Mouse (Mus musculus) frontal cortex, postnatal 36 days (tissue): ENCODE results near the gene C2cd2l.
"Not testable (repeated sequence)": the region's sequence is repeated elsewhere in the genome, so short reads cannot be mapped to it uniquely, and the experiment has no call there.

Experiments
- DNase-seq, 2 experiments: peaks; one replicate each; pipeline ENCODE4 v3.0.0; 2022; ENCODE audit warnings: low spot score in 2 of 2

Gene C2cd2l

DNA sequence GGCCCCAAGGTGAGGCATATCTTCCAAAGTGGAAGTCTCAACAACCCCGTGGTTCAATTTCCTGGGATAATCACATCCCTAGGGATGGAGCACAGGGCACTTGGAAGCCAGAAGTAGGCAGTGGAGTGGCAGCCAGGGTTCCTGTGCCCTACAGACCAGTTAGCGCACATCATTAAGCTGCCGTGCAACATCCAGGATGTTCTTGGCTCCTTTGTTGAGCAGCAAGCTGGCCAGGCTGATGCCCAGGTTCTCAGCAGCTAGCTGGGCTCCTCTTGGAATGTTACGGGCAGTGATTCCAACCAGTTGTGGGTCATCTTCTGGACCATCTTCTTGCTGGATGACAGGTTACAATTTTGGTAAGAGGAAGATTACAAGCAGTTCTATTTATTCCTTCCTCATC, 16.4 kb upstream of the C2cd2l start:
- not testable (repeated sequence) for DNase-seq

DNA sequence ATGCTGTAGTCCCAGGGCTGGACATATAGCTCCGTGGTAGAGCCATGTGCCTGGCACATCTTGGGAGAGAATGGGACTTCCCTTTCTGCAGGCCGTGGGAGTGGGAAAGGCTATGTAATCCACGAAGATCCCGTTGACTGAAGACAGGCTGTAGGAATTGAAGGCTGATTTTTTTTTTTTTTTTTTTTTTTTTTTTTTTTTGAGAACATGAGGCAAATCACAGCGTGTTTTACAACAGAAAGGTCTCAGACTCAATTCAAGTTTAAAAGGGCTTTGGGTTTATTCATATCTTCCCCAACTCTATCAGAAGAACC, 16.0 kb upstream of the C2cd2l start:
- DNase-seq = no peak

DNA sequence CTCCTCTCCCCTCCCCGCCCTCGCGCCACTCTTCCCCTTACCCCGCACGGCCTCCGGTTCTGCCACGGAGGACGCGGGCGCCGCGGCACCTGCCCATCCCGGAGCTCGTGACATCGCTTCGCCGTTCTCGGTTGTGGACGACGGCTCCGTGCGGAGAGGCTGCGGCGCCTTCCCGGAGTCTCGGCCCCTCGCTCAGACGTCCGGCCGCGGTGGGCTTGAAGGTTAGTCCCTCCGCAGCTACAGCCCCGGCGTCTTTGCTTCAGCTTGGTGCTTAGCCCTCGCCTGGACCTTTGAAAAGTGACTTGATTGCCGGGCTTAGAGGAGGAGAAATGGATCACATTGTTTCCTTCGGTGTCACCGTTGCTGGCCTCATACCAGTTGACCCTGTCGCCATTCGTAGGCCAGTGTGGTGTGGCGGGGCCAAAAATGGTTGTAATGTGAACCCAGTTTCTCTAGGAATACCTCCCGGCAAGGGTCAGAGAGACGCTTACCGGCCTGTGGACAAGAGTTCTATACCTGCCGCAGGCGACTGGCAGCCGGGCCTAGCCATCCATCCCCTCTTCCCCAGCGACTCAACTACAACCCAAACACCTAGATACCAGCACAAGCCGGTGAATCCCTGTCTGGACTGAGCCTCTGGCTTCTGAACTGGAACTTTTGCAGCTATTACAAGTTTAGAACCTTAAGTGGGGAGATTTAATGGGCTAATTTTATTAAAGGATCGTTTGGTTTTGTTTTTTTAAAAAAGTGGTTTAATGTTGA, 15.4 kb upstream of the C2cd2l start:
- DNase-seq = peak; percentile 32 to 47

DNA sequence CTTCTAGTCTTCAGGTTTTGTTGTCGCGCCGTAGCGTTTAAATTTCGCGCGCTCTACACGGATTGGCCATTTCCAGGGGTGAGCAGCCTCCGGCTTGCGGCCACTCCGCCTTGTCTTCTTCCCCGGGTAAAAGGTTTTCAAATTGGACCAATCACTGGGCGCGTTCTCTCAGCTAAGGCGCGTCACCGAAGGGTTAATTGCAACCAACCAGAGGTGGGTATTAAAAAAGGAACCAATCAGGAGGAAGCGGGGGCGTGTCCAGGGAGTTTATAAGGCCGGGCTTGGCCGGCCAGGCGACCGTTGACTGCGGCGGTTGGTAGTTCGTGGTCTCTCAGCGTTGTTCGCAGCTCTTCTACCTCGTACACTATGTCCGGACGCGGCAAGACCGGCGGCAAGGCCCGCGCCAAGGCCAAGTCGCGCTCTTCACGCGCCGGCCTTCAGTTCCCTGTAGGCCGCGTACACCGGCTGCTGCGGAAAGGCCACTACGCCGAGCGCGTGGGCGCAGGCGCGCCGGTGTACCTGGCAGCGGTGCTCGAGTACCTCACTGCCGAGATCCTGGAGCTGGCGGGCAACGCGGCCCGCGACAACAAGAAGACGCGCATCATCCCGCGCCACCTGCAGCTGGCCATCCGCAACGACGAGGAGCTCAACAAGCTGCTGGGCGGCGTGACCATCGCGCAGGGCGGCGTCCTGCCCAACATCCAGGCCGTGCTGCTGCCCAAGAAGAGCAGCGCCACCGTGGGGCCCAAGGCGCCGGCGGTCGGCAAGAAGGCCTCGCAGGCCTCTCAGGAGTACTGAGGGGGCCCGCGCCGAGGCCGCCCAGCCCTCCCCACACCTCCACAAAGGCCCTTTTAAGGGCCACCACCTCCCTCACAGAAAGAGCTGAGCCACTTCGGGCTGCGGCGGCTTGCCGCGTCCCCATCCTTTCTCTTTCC, 14.6 kb upstream of the C2cd2l start, which contains the start of gene H2afx:
Gene H2afx (plus strand): TSS at position 299 of the 935 bp plus-strand sequence.
- DNase-seq = peak; percentile 99

DNA sequence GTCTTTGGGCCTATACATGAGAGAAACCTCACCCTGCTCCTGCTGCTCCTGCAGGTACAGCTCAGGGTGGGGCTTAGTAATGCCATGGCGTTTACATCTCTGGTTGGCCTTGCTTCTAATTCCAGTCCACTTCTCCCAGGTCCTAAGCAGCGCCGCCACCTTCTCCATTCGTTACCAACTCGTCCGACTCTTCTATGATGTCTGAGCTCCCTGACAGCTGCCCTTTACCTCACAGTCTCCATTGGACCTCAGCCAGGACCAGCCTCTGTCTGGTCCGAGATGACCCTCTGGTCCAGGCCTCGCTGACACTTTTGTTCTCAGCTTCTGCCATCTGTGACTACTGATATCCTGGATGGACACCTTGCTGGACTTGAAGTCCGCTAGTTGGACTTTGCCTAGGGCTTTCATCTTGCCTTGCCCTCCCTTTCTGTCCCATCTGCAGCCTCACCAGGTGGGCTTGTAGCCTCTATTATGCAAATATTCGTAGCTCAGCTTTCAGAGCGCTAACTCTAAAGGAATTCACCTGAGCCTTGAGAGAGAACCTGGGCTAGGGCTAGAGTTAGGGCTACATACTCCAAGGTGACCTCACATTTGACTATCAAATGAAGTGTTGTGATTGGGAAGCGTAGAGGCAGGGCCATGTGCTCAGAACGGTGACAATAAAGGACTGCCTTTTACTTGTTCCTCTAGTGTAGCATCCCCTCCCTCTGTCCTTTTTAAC, 13.0 kb upstream of the C2cd2l start:
- DNase-seq = no peak

DNA sequence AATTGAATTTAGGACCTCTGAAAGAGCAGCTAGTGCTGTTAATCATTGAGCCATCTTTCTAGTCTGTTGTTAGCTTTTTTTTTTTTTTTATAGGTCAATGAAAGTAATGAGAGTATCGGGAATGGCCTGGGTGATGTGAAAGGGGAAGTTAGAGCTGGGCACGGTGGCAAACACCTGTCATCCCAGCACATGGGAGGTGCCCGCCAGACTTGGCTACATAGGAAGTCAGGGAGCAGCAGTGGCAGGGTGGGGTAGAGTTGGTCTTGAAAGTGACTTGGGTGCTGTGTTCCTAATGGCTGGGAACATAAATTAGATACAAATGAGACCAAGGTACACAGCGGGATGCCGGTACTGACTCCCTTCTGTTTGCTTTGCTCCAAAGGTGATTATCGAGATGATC, 10.7 kb upstream of the C2cd2l start:
- no peak for DNase-seq

DNA sequence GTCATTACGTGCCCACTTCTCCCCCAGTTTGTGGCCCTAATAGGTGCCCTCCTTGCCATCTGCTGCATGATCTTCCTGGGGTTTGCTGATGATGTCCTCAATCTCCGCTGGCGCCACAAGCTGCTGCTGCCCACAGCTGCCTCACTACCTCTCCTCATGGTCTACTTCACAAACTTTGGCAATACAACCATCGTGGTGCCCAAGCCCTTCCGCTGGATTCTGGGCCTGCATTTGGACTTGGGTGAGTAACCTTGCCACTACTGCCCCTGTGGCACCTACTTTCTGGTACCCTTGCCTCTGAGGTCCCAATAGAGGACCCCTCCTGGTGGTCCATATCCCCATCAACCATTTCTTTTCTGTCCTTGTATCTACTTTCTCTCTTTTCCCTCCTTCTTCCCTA, 7.8 kb upstream of the C2cd2l start:
- no peak for DNase-seq

DNA sequence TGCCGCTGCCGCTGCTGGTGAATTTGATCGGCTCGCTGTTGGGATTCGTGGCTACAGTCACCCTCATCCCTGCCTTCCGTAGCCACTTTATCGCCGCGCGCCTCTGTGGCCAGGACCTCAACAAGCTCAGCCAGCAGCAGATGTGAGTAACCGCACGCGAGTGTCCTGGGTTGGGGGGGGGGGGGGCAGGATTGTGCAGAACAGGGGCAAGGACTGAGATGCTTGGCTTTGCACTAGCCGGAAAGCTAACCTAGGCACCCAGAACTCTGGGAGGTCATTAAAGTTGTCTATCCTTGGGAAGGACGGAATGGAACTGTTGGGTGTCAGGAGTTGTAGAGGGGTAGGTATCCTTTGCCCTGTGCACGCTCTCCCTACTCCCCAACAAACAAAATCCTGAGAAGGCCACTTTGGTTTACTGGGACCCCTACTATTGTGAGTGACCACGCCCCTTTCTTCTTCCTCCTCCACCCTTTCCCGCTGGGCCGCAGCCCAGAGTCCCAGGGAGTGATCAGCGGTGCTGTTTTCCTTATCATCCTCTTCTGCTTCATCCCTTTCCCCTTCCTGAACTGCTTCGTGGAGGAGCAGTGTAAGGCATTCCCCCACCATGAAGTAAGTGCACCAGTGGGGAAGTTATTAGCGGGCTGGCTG, 7.1 kb upstream of the C2cd2l start:
- DNase-seq = no peak

DNA sequence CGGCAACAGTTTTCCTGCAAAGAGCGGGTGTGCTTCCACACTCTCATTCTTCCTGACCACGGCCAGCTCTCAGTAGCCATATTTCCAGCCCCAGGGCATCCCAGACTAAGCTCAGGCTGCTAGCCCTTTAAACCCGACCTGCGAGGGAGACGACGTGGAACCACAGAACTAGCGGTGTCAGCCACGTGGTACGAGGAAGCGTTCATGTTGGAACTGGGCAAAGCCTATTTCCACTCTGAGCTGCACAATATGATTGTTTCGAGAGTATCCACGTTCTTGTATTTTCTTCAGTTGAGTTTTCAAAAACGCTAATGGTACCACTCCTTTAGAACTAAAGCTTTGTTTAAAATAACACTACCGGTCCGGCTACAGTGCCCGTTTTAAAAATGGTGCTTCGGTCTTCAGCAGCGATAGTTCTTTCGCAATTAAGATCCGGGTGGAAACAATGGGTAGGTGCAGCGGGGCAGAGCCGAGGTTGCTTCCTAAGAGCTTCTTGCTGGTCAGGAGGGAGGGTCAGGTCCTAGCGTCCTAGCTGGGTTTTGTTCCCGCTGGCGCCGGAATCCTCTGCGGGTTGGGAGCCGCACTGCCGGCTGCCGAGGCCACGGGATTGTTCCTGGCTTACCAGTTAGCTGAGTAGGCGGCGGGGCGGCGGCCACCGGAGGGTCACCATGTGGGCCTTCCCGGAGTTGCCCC, 6.4 kb upstream of the C2cd2l start:
- DNase-seq = peak; percentile 80 to 88

DNA sequence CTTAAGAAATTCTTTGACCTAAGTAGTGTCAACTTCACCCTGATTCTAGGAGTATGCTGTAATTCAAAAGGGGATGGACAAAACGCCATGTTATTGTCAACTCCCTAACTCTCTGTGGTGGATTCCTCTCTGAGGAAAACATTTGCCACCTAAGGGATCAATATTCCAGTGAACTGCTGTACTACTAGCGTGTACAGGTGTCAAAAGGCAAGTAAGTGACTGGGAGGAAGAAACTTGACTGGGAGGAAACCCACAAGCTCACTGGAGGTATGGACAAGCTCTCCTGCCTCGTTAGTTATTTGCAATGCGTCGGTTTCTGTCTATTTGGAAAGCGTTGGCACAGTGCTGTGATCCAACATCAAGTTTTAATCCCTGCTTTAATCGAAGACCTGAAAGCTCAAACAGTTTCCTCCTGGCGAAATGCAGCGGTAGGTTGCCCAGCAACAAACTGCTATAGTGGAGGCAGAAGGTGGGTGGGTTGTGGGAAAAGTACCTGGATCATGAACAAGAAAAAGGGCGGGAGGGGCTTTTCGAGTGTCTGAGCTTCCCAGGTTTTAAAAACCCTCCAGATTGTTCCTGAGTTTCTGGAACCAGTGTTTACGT, 5.8 kb upstream of the C2cd2l start, which contains the start of gene Dpagt1:
Gene Dpagt1 (plus strand): TSS at position 252 of the 603 bp plus-strand sequence.
- DNase-seq = no peak

DNA sequence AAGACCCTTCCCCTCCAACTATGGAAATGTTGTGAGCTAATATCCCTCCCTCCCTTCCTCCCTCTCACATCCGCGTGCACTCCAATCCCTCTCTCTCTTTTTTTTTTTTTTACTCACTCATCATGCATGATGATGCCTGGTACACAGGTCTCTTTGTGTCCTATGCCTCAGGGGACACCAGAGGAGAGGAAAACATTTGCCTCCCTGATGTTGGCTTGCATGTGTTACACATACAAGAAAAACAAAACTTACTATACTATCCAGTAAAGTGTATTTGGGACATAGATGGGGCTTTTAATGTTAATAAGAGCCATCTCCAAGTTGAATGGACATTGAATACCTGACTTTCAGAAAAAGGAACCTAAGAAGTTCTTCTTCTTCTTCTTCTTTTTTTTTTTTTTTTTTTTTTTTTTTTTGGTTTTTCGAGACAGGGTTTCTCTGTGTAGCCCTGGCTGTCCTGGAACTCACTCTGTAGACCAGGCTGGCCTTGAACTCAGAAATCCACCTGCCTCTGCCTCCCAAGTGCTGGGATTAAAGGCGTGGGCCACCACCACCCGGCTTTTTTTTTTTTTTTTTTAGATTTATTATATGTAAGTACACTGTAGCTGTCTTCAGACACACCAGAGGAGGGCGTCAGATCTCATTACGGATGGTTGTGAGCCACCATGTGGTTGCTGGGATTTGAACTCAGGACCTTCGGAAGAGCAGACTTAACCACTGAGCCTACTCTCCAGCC, 5.1 kb upstream of the C2cd2l start:
- not testable (repeated sequence) for DNase-seq

DNA sequence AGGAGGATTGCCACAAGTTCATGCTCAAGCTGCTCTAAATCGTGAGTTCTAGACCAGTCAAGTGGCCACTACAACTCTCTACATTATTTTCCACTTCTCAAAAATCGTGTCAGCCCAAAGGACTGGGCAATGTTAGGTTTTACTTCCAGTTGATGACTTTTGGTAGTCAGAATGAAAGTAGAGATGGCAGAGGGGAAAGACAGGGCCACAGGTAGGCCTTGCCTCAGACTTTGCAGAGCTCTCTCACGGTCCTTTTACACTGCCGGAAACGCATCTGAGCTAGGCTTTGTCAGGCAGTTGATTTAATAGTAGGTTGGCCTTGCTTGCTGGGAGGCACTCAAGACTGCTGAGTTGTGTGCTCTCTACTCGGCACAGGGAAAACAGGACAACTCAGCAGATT, 4.1 kb upstream of the C2cd2l start:
- no peak for DNase-seq

DNA sequence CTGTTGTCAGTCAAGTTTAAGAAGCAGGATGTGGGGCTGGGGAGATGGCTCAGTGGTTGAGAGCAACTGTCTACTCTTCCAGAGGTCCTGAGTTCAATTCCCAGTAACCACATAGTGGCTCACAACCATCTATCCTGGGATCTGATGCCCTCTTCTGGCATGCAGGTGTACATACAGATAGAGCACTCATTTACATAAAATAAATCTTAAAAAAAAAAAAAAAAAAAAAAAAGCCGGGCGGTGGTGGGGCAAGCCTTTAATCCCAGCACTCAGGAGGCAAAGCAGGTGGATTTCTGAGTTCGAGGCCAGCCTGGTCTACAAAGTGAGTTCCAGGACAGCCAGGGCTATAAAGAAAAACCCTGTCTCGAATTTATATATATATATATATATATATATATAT, 3.6 kb upstream of the C2cd2l start:
- not testable (repeated sequence) for DNase-seq

DNA sequence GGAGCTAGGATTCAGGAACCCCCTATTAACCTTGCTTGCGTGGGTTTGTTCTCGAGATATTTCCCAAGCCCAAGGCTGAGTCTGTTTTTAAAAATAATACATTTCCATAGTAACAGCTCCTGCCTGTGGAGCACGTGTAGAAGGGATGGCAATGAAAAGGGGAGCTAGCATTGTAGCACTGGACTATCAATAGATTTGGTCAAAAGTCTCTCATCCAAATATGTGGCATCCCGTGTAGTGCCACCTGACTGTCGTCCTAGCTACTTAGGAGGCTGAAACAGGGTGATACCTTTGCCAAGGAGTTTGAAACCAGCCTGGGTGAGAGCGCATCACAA, 681 bp upstream of the C2cd2l start:
- DNase-seq = peak; percentile 26 to 63

DNA sequence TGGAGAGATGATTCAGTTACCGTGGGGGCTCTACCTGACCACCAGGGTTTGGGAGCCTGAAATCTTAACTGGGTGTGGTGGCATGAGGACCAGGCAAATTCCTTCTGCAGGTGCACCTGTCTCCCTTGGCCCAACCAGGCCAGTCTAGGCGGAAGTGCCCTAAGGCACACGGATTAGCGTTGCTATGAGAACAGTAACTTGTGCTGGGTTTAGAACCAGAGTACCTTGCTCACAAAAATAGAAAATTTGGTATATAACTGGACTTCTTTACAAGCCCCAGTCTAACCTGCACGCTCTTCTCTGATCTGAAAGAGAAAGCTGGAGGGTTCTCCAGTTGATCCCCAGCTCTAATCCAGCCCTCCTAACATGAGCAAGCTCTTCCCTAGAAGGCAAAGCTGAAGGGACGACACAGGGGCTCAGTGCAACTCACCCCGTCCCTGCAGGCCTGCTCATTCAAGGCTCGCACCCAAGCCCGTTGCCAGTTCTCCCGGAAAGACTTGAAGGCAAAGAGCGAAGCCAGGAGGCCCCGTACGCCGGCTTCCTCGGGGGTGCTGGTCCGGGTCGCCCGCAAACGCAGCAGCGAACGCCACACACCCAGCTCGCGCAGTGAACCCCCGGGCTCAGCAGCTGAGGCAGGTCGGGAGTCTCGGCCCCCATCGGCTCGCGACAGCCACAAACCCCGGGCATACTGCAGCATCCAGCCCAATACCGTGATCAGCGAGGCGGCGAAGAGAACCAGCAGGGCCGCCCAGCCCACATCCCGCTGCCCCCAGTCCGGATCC, 789 bp downstream of the C2cd2l start:
- DNase-seq = peak; percentile 37 to 47

DNA sequence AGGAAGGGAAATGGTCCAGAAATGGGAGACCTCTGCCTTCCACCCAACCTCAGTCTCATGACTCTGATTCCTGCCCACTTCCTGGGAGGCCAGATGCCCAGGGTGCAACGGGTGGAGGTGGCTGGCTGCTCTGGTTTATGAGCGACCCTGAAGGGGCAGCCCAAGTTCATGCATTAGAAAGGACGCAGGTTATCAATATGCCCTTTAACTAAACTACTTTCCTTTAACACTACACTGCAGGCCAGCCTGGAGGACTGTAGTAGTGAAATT, 1.3 kb downstream of the C2cd2l start:
- DNase-seq = no peak

DNA sequence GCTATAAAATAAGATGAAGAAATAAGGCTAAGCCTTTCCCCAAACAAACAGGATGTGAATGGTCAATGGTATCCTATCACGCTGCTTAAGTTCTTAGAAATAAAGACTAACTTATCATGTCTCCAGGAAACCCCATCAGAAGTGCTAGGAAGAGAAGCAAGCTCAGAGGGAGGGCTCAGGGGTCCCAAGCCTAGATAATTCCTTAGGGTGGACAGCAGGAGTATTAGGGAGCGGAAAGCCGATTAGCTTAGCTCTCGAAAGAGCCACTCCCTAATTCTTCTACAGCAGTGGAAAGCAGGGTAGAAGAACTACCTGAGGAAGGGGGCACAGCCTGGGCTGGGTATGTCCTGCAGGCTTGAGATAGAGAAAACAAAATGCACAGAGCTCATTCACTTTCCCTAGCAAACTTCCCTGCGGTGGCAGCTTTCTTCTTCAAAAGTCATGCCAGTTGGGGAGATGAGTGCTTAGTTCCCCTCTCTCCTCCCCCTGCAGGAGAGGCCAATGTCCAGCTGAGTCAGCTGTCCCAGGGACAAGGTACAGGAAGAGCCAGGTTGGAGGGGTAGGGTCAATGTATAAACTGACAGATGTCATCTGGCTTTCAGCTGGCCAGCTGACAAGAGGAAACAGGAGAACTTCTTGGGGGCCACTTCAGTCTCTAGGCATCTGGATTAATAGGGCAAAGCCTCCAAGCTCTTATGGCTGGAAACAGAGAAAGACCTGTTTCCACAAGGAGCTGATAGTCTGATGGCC, 1.8 kb downstream of the C2cd2l start:
- no peak for DNase-seq

DNA sequence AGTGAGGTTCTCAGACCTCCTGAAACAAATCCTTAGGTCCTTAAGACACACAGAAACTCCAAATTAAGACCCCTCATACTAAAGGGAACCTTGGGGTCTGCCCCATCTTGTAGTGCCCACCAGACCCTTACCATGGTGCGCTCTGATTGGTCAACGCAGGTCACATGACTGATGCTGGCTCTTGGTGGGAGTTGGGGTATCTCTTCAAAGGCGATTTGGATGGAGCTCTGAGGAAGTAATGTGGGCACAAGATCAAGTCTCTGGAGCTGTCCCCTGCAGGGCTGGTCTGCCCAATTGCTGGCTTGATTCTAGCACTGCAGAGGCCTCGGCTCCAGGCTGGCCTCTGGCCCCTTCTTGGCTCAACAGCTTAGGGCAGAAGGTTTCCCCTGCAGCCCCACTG, 2.6 kb downstream of the C2cd2l start:
- DNase-seq = no peak

DNA sequence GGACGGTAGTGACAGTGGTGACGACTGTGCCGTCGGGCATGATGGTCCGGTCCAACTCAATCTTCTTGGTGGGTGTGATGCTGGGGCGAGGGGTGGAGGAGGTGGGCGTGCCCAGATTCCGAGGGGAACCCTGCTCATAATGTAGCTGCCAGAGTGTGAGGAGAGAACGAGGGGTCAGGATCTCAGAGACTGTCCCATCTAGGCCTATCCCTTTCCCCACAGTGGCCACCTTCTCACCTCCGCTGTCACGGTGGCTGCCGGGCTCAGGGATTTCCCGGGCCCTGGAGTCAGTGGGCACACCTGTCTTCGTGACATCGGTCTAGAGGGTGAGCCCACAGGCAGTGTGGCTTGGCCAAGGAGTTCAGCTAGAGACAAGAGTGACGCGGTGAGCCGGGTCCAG, 5.2 kb downstream of the C2cd2l start:
- DNase-seq = no peak
